Mouse (Mus musculus): ENCODE measurements around the gene Large1. TPM values are rescaled to one million over a fixed set of nuclear protein-coding genes. Genes with fewer than 3 reads are reported as not detected.

The Large1 gene
- total and polyA plus RNA-seq, 3 experiments: not detected

- Histone ChIP-seq H3K79me2 (ENCODE audit: control insufficient read depth, insufficient read depth, low read length, poor library complexity) (no peaks in the 10 kb centered on the region), H3K9me3 (replicated peaks; ENCODE audit: insufficient read depth, low read length) (no peaks in the 10 kb centered on the region), H3K36me3 (ENCODE audit: control insufficient read depth in 1 of 2, insufficient read depth in 2 of 2, low read length in 2 of 2) (no peaks in the 10 kb centered on the region), H3K27me3 (ENCODE audit: control insufficient read depth in 1 of 2, insufficient read depth in 2 of 2, low read length in 2 of 2) (no peaks in the 10 kb centered on the region), H3K4me1 (ENCODE audit: control insufficient read depth in 1 of 2, insufficient read depth in 2 of 2, low read length in 2 of 2) (no peaks in the 10 kb centered on the region), H3K4me3 (ENCODE audit: control insufficient read depth in 1 of 2, insufficient read depth in 1 of 2, low read depth in 2 of 2, low read length in 2 of 2) (no peak overlapping the region), H3K9ac (ENCODE audit: control insufficient read depth, low read depth, low read length, poor library complexity, severe bottlenecking) (no peak overlapping the region), H3K27ac (ENCODE audit: control insufficient read depth, low read depth, low read length) (no peak overlapping the region)
- no peak for TF ChIP-seq CHD2 (IDR thresholded peaks at IDR 0.05; ENCODE audit: low read length)
- TF ChIP-seq ZKSCAN1 (IDR thresholded peaks at IDR 0.05; ENCODE audit: low read depth, low read length): no peak
- TF ChIP-seq TBP (IDR thresholded peaks at IDR 0.05; ENCODE audit: low read depth, low read length): no peak
- TF ChIP-seq MAFK (IDR thresholded peaks at IDR 0.05; ENCODE audit: borderline replicate concordance, low read depth, low read length): no peak
- no peak for TF ChIP-seq MXI1 (IDR thresholded peaks at IDR 0.05; ENCODE audit: low read depth, low read length)
- no peak for TF ChIP-seq POLR2A (IDR thresholded peaks at IDR 0.05; ENCODE audit: control insufficient read depth in 1 of 2, insufficient read depth in 1 of 2, low read depth in 1 of 2, low read length in 2 of 2, poor library complexity in 1 of 2)
- no peak for TF ChIP-seq CHD1 (IDR thresholded peaks at IDR 0.05; ENCODE audit: low read depth, low read length)
- TF ChIP-seq UBTF (IDR thresholded peaks at IDR 0.05; ENCODE audit: borderline replicate concordance, insufficient read depth, low read depth, low read length): no peak
- no peak for TF ChIP-seq HCFC1 (IDR thresholded peaks at IDR 0.05; ENCODE audit: low read depth, low read length)
- TF ChIP-seq NELFE (IDR thresholded peaks at IDR 0.05; ENCODE audit: low read depth, low read length): no peak
- TF ChIP-seq CTCF (IDR thresholded peaks at IDR 0.05 in 2 of 3, conservative IDR thresholded peaks at IDR 0.05 in 1 of 3; ENCODE audit: control insufficient read depth in 1 of 3, insufficient read depth in 1 of 3, low read depth in 2 of 3, low read length in 3 of 3, poor library complexity in 1 of 3, severe bottlenecking in 1 of 3): no peak
- no peak for TF ChIP-seq USF1 (IDR thresholded peaks at IDR 0.05; ENCODE audit: low read depth, low read length)
- TF ChIP-seq GATA1 (IDR thresholded peaks at IDR 0.05; ENCODE audit: low read depth, low read length): no peak
- no peak for TF ChIP-seq GABPA (IDR thresholded peaks at IDR 0.05; ENCODE audit: low read depth, low read length)
- no peak for TF ChIP-seq TCF12 (IDR thresholded peaks at IDR 0.05; ENCODE audit: low read depth, low read length)
- no peak for TF ChIP-seq E2F4 (IDR thresholded peaks at IDR 0.05; ENCODE audit: borderline replicate concordance, low read depth, low read length)
- TF ChIP-seq ZNF384 (IDR thresholded peaks at IDR 0.05; ENCODE audit: low read depth, low read length): no peak
- no peak for TF ChIP-seq POLR2AphosphoS5 (IDR thresholded peaks at IDR 0.05; ENCODE audit: borderline replicate concordance, low read depth, low read length)
- TF ChIP-seq EP300 (IDR thresholded peaks at IDR 0.05; ENCODE audit: low read depth in 1 of 2, low read length in 2 of 2): no peak
- no peak for DNase-seq (ENCODE audit: low read depth, low spot score)
Observed at GRCm38 (mm10) chr8:72919182-72919902, 434.0 kb downstream of the Large1 start.

GRCm38 (mm10) chr8:72905491-72905890 is 447.8 kb downstream of the Large1 start:
- no peak overlapping the region for H3K4me3 ChIP-seq (ENCODE audit: control insufficient read depth in 1 of 2, insufficient read depth in 1 of 2, low read depth in 2 of 2, low read length in 2 of 2)
- H3K4me1 ChIP-seq (ENCODE audit: control insufficient read depth in 1 of 2, insufficient read depth in 2 of 2, low read length in 2 of 2): no peaks in the 10 kb centered on the region
- DNase-seq (ENCODE audit: low read depth, low spot score): no peak
- no peaks in the 10 kb centered on the region for H3K79me2 ChIP-seq (ENCODE audit: control insufficient read depth, insufficient read depth, low read length, poor library complexity)
- no peak overlapping the region for H3K9ac ChIP-seq (ENCODE audit: control insufficient read depth, low read depth, low read length, poor library complexity, severe bottlenecking)
- no peak overlapping the region for H3K27ac ChIP-seq (ENCODE audit: control insufficient read depth, low read depth, low read length)
- no peaks in the 10 kb centered on the region for H3K27me3 ChIP-seq (ENCODE audit: control insufficient read depth in 1 of 2, insufficient read depth in 2 of 2, low read length in 2 of 2)
- TF ChIP-seq CHD2 (IDR thresholded peaks at IDR 0.05; ENCODE audit: low read length): no peak
- TF ChIP-seq MYB (IDR thresholded peaks at IDR 0.05; ENCODE audit: low read depth, low read length): no peak
- TF ChIP-seq POLR2AphosphoS5 (IDR thresholded peaks at IDR 0.05; ENCODE audit: borderline replicate concordance, low read depth, low read length): no peak
- TF ChIP-seq RCOR1 (IDR thresholded peaks at IDR 0.05; ENCODE audit: low read depth, low read length): no peak
- TF ChIP-seq E2F4 (IDR thresholded peaks at IDR 0.05; ENCODE audit: borderline replicate concordance, low read depth, low read length): no peak
- no peak for TF ChIP-seq USF1 (IDR thresholded peaks at IDR 0.05; ENCODE audit: low read depth, low read length)
- no peak for TF ChIP-seq SMC3 (IDR thresholded peaks at IDR 0.05; ENCODE audit: low read depth, low read length)
- no peaks in the 10 kb centered on the region for H3K9me3 ChIP-seq (replicated peaks; ENCODE audit: insufficient read depth, low read length)
- H3K36me3 ChIP-seq (ENCODE audit: control insufficient read depth in 1 of 2, insufficient read depth in 2 of 2, low read length in 2 of 2): no peaks in the 10 kb centered on the region

Data from MEL (cell line).